Mouse (Mus musculus) skeletal muscle tissue, postnatal 0 days (tissue): ENCODE results near the gene Elp1. TPM values are rescaled to one million over a fixed set of nuclear protein-coding genes. Genes with fewer than 3 reads are reported as not detected.

Source experiments
- polyA plus RNA-seq: library from polyadenylated mRNA; unstranded; fragments of >200 nt; fragmentation: Nextera tagmentation; extraction: Ambion mirVana; gene quantifications from 2 replicates; pipeline ENCODE4 v1.2.1, GENCODE M21; 2015

Elp1 gene
- polyA plus RNA-seq: 16.0 and 18.2 TPM in 2 replicates

DNA sequence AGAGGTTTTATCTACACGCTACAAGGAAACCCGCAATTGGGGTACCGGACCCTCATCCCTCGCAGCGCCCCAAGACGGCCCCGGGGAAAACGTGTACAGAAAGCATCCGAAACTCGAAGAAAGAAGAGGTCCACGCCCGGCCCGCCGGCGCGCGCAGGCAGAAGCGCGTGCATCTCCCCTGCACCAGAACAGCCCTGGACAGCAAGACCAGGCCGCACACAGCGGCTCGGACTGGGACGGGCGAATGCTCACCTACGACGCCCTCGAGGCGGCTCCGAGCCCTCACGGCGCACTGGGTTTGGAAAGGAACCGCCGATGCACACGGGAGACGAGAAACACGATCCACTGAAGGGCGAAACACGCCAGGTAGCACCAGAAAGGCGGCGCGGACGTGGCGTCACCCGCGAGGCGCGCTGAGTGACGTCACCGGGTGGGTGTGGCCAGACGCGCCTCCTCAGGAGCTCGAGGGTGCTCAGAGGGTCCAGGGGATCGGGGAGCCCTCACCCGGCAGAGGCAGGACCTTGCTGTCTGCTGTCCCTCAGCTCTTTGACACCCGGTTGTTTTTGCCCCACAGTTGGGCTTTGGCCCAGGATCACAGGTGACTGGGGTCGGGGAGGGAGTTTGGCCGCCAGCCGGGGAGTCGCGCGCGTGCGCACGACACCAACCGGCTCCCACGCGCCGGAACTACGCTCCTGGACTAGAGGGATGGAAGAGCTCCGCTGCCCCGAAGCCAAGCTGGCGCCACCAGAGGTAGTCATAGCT, at the start of gene Elp1, which contains the start of gene Fam206a:
Elp1 (minus strand) TSS at position 425 of the 762 bp plus-strand sequence.
Fam206a (plus strand) TSS at position 439 of the 762 bp plus-strand sequence.

DNA sequence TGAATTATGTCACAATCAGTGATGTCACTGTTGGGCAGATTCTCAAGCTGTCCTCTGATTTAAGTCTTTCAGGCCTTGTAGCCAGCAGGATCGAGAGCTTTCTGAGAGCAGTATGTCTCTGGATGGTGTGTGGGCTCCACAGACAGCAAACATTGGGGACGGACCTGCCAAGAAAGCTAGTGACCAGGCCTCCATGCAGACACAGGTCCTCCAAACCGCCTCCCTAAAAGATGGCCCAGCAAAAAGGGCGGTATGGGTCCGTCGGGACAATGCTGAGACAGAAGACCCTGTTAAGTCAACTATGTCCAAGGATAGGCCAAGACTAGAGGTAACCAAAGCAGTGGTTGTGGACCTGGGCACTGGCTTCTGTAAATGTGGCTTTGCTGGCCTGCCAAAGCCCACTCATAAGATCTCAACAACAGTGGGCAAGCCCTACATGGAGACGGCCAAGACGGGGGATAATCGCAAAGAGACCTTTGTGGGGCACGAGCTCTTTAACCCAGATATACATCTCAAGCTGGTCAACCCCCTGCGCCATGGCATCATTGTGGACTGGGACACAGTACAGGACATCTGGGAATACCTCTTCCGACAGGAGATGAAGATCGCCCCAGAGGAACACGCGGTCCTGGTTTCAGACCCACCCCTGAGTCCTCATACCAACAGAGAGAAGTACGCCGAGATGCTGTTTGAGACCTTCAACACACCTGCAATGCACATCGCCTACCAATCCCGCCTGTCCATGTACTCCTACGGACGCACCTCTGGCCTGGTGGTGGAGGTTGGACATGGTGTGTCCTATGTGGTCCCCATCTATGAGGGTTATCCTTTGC, 58.6 kb downstream of the Elp1 start, which contains the start of gene Actl7a:
Actl7a (plus strand) TSS at position 51 of the 833 bp plus-strand sequence.

DNA sequence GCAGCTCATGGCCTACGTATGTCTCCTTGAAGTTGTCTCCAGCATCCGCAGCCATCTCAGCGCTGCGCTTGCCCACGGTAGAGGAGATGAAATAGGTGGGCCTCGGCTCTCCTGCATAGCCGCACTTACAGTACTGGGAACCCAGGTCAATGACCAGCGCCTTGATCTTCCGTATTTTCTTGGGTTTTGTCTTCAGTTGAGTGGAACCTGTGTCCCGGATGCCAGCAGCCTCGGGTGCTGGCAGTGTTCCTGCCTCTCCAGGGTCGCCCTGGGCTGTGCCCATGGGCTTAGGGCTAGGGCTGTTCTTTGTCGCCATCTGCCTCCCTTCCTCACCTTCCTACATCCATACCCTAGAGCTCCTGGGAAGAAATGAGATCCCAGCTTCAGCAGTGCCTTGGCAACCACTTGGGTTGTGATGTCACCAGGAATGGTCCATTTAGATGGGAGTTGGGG, 61.1 kb downstream of the Elp1 start, which contains the start of gene Actl7b:
Actl7b (minus strand) TSS at position 403 of the 453 bp plus-strand sequence.

DNA sequence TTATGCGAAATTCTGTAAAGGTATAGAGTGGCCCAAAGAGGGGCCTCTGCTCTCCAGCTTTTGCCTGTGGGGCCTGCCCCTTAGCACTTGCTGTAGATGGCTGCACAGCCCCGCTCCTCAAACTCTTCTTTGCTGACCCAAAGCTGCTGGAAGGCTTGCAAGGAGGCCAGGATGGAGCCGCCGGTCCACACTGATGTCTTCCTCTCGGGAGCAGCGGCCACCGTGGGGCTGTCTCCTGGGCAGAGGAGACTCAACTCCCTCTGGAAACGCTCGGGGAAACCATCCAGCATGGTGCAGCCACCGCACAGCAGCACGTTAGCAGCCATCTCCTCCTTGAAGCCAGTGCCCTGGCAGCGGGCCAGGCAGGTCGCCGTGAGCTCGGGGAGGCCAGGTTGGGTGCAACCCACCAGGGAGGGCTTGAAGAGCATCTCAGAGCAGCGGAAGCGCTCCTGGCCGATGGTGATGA, 62.1 kb downstream of the Elp1 start, which contains the start of gene Gm26657:
Gm26657 (plus strand) TSS at position 51 of the 466 bp plus-strand sequence.

Other genes starting within 250 kb of the Elp1 start
- not detected in 2 replicates for gene Gm26657, start 62.3 kb downstream of the Elp1 start, polyA plus RNA-seq
- not detected in 2 replicates for gene Actl7b, start 60.9 kb downstream of the Elp1 start, polyA plus RNA-seq
- not detected in 2 replicates for gene Actl7a, start 58.9 kb downstream of the Elp1 start, polyA plus RNA-seq
- gene Fam206a, start within 50 bp of the Elp1 start, polyA plus RNA-seq: 3.9 and 4.8 TPM in 2 replicates
- gene Ctnnal1, start 62.9 kb upstream of the Elp1 start, polyA plus RNA-seq: 13.7 and 13.9 TPM in 2 replicates
- 8.1 and 8.6 TPM in 2 replicates for gene Tmem245, start 145.1 kb upstream of the Elp1 start, polyA plus RNA-seq
- 0.10 and 0.19 TPM in 2 replicates for gene Frrs1l, start 188.1 kb upstream of the Elp1 start, polyA plus RNA-seq